Mouse (Mus musculus): ENCODE results near the gene Rap1gap2.

Rap1gap2 gene

DNA sequence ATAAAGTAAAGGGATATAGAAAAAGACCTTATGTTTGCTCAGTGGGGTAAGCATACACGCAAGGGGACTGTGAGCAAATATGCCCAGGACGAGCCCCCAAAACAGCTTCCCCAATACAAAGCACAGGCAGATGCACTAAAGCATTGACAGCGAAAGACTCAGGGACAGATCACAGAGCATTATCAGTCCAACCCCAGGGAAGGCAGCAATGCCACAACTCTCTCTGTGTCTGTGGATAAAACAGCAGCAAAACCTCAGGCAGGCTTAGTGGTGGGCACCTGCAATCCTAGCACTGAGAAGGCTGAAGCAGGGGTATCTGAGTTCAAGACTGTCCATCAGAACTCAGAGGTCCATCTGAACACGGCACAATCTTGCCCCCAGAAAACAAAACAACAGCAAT, 73.4 kb downstream of the Rap1gap2 start:
- in situ Hi-C loops (cut with MboI, MseI), result loop anchor here (10.0 kb wide), 1 partner anchor 143 kb away; no protein-coding TSS in a partner anchor

DNA sequence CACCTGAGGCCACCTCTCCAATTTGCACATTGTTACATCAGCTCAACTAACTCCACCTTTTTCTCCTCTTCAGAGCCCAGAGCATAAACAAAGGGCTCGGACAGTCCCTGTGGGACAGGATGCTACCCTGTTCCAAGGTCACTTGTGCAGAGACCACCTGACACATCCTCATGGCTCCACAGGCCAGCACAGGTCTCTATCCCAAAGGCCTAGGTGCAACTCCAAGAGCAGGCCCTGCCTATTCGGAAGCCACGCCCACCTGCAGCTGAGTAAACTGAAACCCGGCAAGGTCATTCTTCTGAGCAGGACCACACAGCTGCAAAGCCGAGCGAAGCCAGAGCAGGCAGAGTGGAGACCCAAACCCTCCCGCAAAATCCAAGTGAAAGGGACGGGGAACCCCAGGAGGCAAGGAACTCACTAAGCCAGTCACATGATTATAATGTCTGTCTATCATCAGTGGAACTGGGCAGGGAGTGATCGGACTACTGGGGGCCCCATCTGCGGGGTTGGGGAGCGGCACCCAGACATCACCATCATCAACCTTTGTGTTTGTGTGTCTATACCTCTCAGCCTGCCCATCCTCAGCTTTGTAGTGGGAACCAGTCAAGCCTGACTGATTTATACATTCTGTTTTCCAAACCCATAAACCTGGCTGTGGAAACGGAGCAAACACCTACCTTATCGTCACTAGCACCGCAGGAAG, 74.4 kb downstream of the Rap1gap2 start:
- in situ Hi-C loops (cut with MboI, MseI), result loop anchor here (10.0 kb wide), 1 partner anchor 141 kb away; no protein-coding TSS in a partner anchor

DNA sequence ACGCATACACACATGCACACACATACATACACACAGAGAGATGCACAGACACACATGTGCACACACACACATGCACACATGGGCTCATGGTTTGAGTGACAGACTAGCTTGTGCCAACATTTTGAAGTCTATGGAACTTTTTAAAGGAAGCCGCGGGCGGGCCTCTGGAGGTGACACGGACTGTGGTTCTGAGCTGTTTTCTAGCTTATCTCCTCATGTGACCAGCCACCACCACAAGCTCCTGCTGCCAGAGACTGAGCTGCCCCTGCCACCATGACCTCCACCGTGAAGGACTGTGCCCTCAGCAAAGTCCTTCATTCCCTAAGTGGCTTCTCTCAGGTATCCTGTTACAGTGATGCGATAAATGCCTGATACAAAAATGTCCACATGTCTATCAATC, 76.3 kb downstream of the Rap1gap2 start:
- in situ Hi-C loops (cut with MboI, MseI), result loop anchor here (10.0 kb wide), 1 partner anchor 140 kb away; no protein-coding TSS in a partner anchor

DNA sequence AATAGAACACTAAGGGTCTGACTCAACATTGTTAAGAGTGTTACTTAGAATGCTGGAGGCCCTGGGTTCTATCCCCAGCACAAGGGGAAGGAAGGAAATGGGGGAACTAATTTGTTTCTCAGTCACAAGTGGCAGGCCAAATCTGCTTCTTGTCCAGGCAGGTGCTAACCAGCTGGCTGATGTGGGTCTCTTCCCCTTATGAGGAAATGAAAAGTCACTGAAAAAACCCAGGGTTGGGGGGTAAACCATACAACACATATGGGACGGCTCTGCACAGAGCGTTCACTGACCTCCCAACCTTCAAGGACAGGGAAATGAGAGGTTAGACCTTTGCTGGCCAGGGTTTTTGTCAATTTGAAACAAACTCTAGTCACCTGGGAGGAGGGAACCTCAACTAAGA, 77.7 kb downstream of the Rap1gap2 start:
- in situ Hi-C loops (cut with MboI, MseI), result loop anchor here (10.0 kb wide), 1 partner anchor 138 kb away; no protein-coding TSS in a partner anchor

DNA sequence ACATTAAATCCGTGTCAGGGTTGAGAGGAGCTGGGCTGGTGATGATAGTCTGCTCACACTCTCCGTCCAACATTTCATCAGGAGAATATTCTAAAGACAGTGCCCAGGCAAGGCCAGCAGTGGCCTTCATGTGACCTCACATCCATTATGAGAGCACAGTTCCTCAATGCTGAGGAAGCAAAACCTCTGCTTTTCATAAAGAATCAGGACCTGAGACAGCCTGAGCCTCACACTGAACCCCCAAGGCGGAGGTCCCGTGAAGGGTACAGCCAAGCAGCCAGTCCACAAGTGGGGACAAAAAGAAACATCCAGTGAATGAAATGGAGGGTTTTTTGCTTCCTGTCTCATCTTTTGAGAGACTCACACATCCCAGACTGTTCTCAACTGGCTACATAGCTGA, 78.3 kb downstream of the Rap1gap2 start:
- in situ Hi-C loops (cut with MboI, MseI), result loop anchor here (10.0 kb wide), 1 partner anchor 138 kb away; no protein-coding TSS in a partner anchor

DNA sequence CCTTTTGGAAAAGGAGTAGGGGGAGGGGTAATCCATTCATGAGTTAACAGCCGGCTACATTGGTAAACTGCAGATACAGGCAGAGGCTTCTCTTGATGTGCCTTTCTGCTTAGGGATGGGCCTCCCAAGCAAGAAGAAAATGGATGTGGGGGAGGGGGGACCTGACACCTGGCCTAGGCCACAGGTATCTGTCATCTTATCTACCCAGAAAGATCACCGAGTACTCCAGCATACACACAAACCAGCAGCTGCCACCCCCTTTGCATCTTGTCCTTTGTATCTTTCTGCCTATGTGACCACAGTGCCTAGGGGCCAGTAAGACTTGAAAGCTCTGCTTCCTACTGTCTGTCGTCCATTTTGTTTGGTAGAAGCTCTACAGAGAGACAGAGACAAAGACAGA, 79.0 kb downstream of the Rap1gap2 start:
- in situ Hi-C loops (cut with MboI, MseI), result loop anchor here (10.0 kb wide), 1 partner anchor 137 kb away; no protein-coding TSS in a partner anchor

DNA sequence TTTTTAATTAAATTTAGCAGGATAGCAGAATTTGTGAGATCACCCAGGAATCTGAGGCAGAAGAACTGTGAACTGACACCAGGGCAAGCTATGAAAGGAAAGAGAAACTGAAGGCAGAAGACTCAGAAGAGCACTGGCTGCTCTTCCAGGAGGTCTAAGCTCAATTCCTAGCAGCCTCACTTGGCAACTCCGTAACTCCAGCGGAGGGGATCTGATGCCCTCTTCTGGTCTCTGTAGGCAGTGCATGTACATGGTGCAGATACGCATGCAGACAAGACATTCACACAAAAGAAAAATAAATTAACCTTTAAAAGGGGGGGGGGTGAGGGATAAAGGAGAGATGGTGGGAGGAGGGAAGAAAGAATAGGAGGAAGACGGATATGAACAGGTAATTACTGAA, 80.9 kb downstream of the Rap1gap2 start:
- in situ Hi-C loops (cut with MboI, MseI), result loop anchor here (10.0 kb wide), 2 partner anchors 135 to 155 kb away; no protein-coding TSS in a partner anchor

DNA sequence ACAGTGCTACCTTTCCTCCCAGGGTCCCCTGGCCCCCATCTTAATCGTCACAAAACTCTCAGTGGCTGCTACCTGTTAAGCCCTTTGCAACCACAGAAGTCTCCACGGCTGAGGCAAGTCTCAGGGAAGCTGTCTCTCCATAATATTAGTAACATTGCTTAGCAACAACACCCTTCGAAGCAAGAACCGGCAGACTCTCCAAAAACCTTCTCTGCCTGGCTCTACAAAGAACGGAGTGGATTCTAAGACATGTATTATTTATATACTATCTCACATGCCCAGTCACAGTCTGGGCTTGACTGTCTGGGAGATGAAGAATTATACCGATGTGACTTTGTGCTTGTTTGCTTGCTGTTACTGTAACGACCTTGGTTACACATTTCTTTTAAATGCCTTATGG, 83.2 kb downstream of the Rap1gap2 start:
- in situ Hi-C loops (cut with MboI, MseI), result loop anchor here (10.0 kb wide), 1 partner anchor 153 kb away; no protein-coding TSS in a partner anchor

DNA sequence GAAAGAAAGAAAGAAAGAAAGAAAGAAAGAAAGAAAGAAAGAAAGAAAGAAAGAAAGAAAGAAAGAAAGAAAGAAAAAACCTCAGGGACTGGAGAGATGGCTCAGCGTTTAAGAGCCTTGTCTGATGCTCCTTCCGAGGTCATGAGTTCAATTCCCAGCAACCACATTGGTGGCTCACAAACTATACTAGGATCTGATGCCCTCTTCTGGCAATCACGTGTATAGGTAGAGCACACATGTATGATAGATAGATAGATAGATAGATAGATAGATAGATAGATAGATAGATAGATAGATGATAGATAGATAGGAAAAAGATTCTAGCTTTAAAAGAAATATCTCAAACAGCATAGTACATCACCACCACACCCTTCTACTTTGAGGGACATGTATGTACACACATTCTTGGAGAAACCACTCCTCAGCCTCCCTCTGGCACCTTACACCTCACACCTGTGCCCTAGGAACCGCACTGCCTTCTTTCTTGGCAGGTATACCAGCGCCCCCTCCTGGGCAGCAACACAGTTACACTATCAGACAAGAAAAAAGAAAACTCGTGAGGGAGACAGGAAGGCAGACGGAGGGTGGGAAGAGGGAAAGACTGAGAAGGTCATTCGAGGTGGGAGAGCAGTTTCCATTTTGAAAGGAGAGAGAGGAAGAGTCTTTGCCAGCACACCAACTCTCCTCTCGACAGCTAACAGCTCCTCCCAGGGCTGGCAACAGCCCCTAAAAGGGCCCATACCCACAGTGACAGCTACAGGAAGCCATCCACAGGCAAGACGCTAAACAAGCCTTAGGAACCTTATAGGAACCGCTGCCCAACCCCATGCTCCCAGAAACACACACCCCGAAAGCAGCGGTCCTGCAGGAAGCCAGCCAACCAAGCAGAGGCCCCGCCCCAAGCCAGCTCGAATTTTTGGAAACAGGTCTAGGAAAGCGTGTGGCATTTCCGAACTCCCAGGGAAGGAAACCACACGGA, 84.2 kb downstream of the Rap1gap2 start:
- in situ Hi-C loops (cut with MboI, MseI), result loop anchor here (10.0 kb wide), 1 partner anchor 152 kb away; no protein-coding TSS in a partner anchor

DNA sequence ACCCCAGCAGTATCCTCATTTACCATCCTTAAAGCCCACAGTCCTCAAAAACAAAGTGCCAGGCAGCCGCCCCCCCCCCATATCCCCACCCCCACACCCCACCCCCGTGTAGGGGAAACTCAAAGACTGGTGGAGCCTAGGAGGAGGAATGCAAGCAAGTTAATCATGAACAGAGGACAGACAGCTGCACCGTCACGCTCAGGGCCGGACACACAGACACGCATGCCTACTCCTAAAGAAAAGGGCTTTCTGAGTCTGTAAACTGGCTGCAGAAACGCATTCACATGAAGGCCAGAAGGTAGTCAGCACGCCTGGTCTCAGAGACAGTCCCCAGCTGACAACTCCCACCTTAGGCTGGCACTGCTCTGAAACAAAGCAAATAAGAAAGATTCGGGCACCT, 85.1 kb downstream of the Rap1gap2 start:
- in situ Hi-C loops (cut with MboI, MseI), result loop anchor here (10.0 kb wide), 1 partner anchor 151 kb away; no protein-coding TSS in a partner anchor

DNA sequence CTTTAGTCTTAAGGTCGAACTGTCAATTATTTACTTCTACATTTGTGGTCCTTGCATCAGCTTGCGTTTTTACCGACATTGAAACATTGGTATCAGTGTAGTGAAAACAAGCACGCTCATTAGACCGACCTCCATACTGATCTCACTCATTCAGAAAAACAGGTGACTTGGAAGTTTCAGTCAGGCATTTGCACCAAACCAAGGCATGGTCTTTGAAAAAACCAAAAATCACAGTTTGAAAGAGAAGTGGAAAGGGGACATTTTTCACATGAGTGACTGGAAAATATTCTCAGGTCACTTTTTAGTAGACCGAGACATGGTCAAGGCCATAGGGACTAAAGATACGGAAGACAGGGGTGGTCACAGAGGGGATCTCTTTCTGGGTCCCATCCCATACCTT, 85.5 kb downstream of the Rap1gap2 start:
- in situ Hi-C loops (cut with MboI, MseI), result loop anchor here (10.0 kb wide), 1 partner anchor 150 kb away; no protein-coding TSS in a partner anchor

DNA sequence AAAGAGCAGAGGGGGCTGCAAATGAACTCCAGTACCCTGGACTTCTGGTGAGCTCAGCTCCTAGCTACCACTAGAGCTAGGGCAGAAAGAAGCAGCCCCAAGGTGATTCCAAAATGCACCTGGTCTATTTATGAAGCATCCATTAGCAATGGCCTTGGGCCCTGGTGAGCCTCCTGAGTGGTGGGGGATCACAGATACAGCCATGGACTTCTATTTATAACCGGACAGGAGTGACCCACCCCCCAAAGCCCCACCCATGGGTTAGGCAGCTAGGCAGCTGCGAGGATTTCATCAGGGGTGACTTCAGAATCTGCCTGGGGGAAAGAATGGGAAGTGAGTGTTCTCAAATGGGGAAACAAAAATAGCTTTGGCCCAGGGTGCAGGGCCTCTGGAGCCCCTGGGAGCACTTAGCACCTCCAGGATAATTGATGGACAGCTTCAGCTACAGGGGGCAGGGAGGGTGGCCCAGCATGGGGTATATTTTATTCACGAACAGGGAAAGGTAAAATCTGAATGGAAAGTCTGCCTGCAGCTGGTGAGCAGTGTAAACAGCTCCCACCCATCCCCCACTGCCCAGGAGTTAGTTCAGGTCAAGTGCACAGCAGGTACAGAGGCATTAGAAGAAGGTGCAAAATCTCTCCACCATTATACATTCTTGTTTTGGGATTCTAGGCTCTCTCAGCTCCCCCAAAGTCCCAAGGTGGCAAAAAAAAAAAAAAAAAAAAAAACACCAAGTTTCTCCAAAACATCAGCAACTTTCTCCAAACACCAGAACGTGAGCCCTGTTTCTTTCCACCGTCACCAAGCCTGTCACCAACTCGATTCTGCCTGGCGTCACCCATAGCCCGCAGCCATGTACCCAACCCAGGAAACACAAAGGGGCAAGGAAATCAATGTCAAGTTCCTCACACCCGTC, 86.4 kb downstream of the Rap1gap2 start:
- in situ Hi-C loops (cut with MboI, MseI), result loop anchor here (10.0 kb wide), 1 partner anchor 150 kb away; no protein-coding TSS in a partner anchor

DNA sequence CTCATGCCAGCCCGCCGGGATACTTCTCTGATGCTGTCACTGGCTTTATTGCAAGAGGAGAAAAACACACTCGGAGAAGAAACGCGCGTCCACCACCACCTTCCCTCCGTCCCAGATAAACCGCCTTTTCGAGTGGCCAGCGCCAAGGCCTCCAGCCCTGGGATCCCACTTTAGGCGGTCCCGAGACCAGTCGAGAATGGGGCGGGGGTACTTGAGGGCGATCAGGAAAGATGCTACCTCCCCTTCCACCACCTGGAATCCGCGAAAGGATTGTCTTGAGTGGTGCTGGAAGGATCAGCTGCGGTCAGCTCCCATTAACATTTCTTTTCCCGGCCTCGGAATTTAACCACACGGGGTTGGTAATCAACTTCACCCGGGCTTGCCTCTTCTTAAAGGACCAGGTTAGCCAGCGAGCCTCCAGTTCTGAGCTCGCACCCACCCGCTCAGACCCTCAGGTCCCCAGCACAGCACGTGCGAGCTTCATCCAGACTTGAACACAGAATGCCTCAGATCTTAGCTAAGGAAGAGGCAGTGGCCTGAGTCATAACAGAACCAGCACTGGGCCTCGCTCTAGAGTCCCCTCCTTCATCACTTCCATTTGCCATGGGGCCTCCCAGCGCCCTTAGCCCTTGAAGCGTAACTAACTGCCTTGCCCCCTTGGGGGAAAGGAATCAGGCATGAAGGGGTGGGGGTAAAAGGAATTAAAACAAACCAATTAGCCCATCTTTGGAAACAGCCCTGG, 87.3 kb downstream of the Rap1gap2 start:
- in situ Hi-C loops (cut with MboI, MseI), result loop anchor here (10.0 kb wide), 1 partner anchor 149 kb away; no protein-coding TSS in a partner anchor

DNA sequence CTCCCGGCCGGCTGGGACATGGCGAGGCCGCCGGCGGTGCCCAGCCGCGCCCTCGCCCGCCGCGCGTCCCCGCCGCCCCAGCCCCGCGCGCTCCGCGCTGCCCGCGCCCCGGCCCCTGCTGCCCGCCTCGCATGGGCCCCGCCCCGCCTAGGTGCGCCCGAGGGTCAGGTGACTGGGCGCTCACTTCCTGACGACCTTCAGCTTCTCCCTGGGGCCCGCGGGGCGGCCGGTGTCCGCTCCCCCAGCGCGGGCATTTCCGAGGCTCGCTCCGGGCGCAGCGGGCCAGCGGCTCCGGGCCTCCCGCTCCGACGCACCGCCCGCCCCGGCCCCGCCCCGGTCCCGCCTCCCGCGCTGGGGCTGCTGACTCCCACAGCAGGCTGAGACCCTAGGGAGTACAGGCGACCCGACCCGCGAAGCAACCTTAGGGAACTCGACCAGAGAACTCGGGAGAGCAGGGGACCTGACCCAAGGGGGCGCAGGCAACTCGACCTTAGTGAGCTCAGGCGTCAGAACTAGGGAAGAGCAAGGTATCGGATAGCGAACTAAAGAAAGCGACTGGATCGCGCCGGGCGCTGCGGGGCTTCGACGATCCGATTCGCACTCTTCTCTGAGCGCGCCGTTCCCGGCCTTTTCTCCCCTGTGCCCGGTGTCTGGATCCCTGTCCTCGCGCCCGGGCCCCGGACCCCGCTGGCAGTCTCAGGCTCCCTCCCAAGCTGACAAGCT, 88.1 kb downstream of the Rap1gap2 start:
- in situ Hi-C loops (cut with MboI, MseI), result loop anchor here (10.0 kb wide), 1 partner anchor 148 kb away; no protein-coding TSS in a partner anchor

DNA sequence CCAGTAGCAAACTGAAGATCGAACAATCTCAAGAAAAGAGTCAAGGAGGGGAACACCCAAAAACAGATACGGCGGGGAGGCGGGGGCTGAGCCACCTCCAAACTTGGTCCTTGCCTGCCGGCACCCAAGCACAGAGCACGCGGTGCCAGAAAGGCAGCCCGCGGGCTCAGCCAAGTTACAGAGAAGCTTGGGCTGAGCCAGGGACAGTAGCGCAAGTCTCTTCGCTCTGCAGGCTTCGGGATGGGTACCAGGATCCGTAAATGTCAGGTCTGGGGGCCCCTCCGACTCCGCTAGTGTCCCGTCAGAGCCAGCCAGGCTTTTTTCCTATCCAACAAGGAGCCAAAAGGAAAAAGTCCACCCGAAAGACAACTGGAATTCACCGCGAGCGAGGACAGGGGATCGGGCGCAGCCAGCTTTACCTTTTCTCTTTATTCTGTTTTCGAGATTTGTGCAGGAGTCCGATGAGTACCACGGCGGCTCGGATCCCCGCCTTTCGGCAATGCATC, 88.7 kb downstream of the Rap1gap2 start:
- in situ Hi-C loops (cut with MboI, MseI), result loop anchor here (10.0 kb wide), 1 partner anchor 147 kb away; no protein-coding TSS in a partner anchor

DNA sequence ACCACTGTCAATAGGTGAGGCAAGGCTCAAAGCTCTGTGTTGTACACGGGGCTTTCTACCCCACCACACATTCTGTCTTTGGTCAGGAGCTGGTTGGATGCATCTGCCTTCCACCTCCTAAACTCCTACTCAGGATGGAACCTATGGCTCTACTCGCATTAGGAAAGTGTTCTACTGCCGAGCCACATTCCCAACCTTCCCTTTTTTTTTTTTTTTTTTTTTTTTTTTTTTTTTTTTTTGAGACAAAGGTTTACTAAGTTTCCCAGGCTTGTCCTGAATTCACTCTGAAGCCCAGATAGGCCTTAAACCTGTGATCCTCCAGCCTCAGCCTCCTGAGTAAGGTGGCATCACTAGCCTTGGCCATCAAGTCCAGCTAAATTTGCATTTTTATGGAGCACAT, 90.5 kb downstream of the Rap1gap2 start:
- in situ Hi-C loops (cut with MboI, MseI), result loop anchor here (10.0 kb wide), 1 partner anchor 145 kb away; no protein-coding TSS in a partner anchor

DNA sequence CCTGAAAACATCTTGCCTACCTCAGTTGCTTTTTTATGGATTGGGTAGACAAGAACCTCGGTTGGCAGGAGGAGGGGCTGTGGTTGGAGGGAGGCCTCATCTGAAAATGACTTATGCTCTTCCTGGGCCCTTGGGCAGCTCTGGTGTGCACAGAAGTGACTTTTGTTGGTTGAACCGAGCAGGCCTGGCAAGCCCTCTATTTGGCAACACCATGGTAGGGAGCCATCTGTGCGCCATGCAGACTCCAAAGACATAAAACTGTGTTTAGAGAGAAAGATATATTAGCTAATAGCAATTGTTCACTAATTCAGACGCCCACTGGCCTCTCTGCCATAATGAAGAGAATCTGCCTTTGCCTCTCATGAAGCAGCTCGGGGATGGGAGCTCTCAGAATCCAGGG, 94.6 kb downstream of the Rap1gap2 start:
- in situ Hi-C loops (cut with MboI, MseI), result no loop called here

DNA sequence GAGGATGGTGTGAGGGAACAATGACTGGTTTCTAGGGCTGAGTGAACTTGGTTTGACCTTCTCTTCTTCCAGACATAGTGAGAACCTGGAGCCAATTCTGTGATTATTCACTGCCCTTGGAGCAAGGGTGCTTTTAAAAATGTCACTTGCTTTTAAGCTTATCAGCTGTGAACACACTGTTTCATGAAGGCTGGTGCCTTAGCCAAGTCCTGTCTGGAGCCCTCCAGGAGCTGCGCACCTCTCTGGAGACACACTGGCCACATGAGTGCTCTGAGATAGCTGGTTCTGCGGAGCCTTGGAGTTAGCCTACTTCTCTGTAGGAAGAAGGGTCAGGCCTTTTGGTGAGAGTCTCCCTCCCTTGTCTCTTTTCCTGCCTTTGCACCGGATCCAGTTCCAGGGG, 95.7 kb downstream of the Rap1gap2 start:
- in situ Hi-C loops (cut with MboI, MseI), result no loop called here

DNA sequence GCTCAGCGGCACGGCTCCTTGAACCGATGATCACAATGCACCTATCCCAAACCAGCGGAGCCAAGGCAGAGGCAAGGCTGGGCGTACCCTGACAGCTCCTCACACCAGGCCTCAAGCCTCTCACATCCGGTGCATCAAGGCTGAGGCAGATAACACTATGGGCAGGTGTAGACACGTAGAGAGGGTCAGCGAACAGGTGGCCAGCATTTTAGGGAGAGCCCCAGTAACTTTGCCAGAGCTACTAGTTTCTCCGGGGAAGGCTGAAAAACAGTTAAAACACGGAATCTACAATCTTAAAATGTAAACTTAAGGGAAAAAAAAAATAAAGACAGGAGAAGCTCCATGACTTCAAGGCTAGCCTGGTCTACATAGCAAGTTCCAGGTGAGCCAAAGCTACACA, 98.1 kb downstream of the Rap1gap2 start:
- in situ Hi-C loops (cut with MboI, MseI), result no loop called here

All from T-helper 1 cell (primary cell).